Mouse (Mus musculus) intestine, embryonic 16.5 days (tissue): ENCODE measurements at regions not wholly inside any gene's neighbourhood (a gene's known extent, or its start where the extent isn't known, plus 50 kb on each side); places are given as distances from the start of the nearest gene placed in this dataset.

Source experiments
- ATAC-seq: fragments of 200-750 bp; cut with Nextera tagmentation; 2 replicates; pipeline ENCODE4 v1.8.0; 2017; ENCODE audit warnings: moderate TSS enrichment, moderate library complexity
- H3K27ac ChIP-seq: fragments of 300-500 bp; sonication (generic); 2 replicates; pipeline ENCODE4 v1.5.1; 2014; ENCODE audit warnings: mild to moderate bottlenecking, low read length
- H3K27me3 ChIP-seq: fragments of 300-500 bp; sonication (generic); replicated peaks from 2 replicates; pipeline ENCODE4 v1.6.1; 2014; ENCODE audit warnings: low read length, control low read depth, mixed read lengths; ENCODE audit not compliant: control insufficient read depth, insufficient read depth
- H3K36me3 ChIP-seq: fragments of 300-500 bp; sonication (generic); 2 replicates; pipeline ENCODE4 v1.6.1; 2014; ENCODE audit warnings: low read length, control low read depth; ENCODE audit not compliant: control insufficient read depth, insufficient read depth
- H3K4me1 ChIP-seq: fragments of 300-500 bp; sonication (generic); 2 replicates; pipeline ENCODE4 v1.6.1; 2014; ENCODE audit warnings: low read length, control low read depth, mixed read lengths; ENCODE audit not compliant: control insufficient read depth, insufficient read depth
- H3K4me2 ChIP-seq: fragments of 300-500 bp; sonication (generic); 2 replicates; pipeline ENCODE4 v1.6.1; 2014; ENCODE audit warnings: low read depth, low read length, control low read depth
- H3K4me3 ChIP-seq: fragments of 300-500 bp; sonication (generic); 2 replicates; pipeline ENCODE4 v1.5.1; 2014; ENCODE audit warnings: mild to moderate bottlenecking, low read length
- H3K9ac ChIP-seq: fragments of 300-500 bp; sonication (generic); 2 replicates; pipeline ENCODE4 v1.6.1; 2014; ENCODE audit warnings: low read depth, low read length
- H3K9me3 ChIP-seq: fragments of 300-500 bp; sonication (generic); 2 replicates; pipeline ENCODE4 v1.6.1; 2016; ENCODE audit warnings: low read length, control low read depth; ENCODE audit not compliant: control insufficient read depth
- WGBS: fragments of 180-500 bp; shearing (Covaris S2); extraction: QIAGEN DNeasy Blood & Tissue Kit; methylation state at CpG from one replicate; pipeline ENCODE4 v1.1.7; 2014; 5-methylcytosine and 5-hydroxymethylcytosine counted together

DNA sequence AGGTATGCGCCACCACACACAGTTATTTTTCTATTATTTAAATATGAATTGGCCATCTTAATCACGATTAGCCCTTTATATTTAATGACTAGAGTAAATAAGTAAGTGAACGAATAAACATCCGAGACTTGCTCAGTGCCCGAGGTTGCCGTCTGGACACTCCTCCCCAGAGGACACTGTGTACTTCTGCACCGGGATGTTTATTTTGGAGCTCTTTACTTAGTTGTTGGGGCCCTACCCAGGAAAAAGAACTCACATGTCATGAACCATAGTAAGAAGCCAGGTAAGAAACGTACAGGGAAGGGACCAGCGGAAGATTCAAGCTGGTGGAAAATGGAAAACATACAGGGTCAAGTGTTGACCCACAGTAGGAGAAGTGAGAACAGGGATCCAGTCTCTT, 89.0 kb downstream of the Akr1d1 start:
- H3K4me3 ChIP-seq = no peak overlapping the region
- H3K4me1 ChIP-seq = no peaks in the 10 kb centered on the region
- no peaks in the 10 kb centered on the region for H3K9me3 ChIP-seq
- no peaks in the 10 kb centered on the region for H3K27me3 ChIP-seq
- H3K27ac ChIP-seq = no peak overlapping the region
- no peak for ATAC-seq
- H3K36me3 ChIP-seq = no peaks in the 10 kb centered on the region
- no peak overlapping the region for H3K4me2 ChIP-seq
- no peak overlapping the region for H3K9ac ChIP-seq
- WGBS = 71% methylated on average over 9 of the region's 9 CpGs

DNA sequence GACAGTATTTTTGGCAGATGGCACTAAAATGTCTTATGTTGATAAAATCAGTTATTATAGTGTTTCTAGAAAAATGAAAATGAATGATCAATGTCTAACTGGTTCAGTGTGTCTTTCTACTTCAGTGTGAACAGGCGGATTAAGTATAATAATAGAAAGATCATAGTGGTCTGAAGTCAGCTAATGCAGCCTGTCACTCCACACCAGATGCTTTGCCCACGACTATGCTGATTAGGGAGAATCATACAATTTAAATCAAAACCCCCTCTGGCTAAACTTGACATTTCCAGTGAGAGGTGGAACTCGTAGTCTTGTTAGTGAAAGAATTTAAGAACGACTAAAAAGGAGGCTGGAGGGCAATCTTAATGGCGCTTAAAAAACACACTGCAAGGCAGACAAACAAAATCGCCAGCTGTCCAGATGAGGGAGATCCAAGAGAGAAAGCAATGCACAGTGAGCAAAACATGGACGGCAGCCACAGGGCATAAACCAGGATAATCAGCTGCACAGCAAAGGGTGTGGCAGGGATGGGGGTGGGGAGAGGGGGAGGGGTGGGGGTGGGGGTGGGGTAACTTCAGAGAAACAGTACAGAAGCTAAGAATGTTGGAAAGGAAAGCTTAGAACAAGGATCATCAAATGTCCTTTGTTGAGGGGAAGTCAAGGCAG, 91.5 kb downstream of the Akr1d1 start:
- no peaks in the 10 kb centered on the region for H3K4me1 ChIP-seq
- H3K27me3 ChIP-seq = no peaks in the 10 kb centered on the region
- no peak overlapping the region for H3K9ac ChIP-seq
- H3K36me3 ChIP-seq = no peaks in the 10 kb centered on the region
- no peak for ATAC-seq
- H3K4me3 ChIP-seq = no peak overlapping the region
- no peaks in the 10 kb centered on the region for H3K9me3 ChIP-seq
- H3K4me2 ChIP-seq = no peak overlapping the region
- H3K27ac ChIP-seq = no peak overlapping the region
- WGBS = 55% methylated on average over 7 of the region's 7 CpGs

DNA sequence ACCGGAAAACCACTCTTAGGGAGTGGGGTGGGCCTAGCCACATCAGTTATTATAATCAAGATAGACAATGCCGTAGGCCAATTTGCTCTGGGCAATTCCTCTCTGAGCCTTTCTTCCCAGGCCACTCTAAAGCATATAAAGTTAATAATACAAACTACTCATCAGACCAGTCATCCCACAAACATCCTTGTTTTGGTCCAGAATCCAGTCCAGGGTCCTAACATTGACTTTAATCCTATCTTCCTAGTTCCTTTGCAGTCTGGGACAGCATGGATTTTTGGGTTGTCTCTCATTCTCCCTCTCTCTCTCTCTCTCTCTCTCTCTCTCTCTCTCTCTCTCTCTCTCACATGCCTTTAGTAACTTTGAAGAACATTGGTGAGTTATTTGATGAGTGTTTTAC, 92.3 kb downstream of the Akr1d1 start:
- no peak for ATAC-seq
- H3K27ac ChIP-seq = no peak overlapping the region
- no peak overlapping the region for H3K9ac ChIP-seq
- H3K27me3 ChIP-seq = no peaks in the 10 kb centered on the region
- WGBS = 82% methylated on average over 2 of the region's 2 CpGs
- no peak overlapping the region for H3K4me3 ChIP-seq
- no peaks in the 10 kb centered on the region for H3K9me3 ChIP-seq
- no peak overlapping the region for H3K4me2 ChIP-seq
- H3K36me3 ChIP-seq = no peaks in the 10 kb centered on the region
- no peaks in the 10 kb centered on the region for H3K4me1 ChIP-seq

- Histone ChIP-seq H3K9ac (no peak overlapping the region), H3K36me3 (no peaks in the 10 kb centered on the region), H3K9me3 (no peaks in the 10 kb centered on the region), H3K4me3 (no peak overlapping the region), H3K4me1 (no peaks in the 10 kb centered on the region), H3K4me2 (no peak overlapping the region), H3K27ac (no peak overlapping the region), H3K27me3 (no peaks in the 10 kb centered on the region)
- 62% methylated on average over 5 of the region's 5 CpGs for WGBS
- ATAC-seq = no peak
Observed at GRCm38 (mm10) chr6:37627206-37627605, 97.2 kb downstream of the Akr1d1 start.

DNA sequence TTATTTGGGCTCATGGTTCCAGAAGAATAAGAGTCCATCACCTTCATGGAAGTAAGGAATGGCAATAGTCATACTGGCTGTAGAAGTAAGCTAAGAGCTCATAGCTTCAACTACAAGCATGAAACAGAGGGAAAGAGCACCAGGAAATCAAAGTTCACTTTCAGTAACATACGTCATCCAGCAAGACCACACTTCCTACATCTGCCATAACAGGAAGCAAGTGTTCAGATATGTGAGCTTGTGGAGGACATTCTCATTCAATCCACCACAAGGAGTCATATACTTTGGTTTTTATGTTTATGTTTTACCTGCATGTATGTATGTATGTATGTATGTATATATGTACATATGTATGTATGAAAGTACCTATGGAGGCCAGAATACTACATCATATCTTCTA, 104.0 kb downstream of the Akr1d1 start:
- 74% methylated on average over 1 of the region's 1 CpGs for WGBS

GRCm38 (mm10) chr6:37642066-37642465, 112.1 kb downstream of the Akr1d1 start:
- Histone ChIP-seq H3K9me3 (no peaks in the 10 kb centered on the region), H3K4me3 (no peak overlapping the region), H3K27ac (no peak overlapping the region), H3K36me3 (no peaks in the 10 kb centered on the region), H3K4me1 (0 out of 2 replicates have a peak, but pooled peaks cover 2% of the 10 kb centered on the region), H3K9ac (no peak overlapping the region), H3K4me2 (no peak overlapping the region), H3K27me3 (no peaks in the 10 kb centered on the region)
- 44% methylated on average over 4 of the region's 4 CpGs for WGBS
- ATAC-seq = no peak

More for the DNA sequence above, 104.0 kb downstream of the Akr1d1 start:
- H3K4me2 ChIP-seq = no peak overlapping the region
- H3K4me3 ChIP-seq = no peak overlapping the region
- no peak for ATAC-seq
- no peaks in the 10 kb centered on the region for H3K36me3 ChIP-seq
- H3K27me3 ChIP-seq = no peaks in the 10 kb centered on the region
- no peak overlapping the region for H3K9ac ChIP-seq
- H3K9me3 ChIP-seq = no peaks in the 10 kb centered on the region
- H3K27ac ChIP-seq = no peak overlapping the region
- H3K4me1 ChIP-seq = no peaks in the 10 kb centered on the region

DNA sequence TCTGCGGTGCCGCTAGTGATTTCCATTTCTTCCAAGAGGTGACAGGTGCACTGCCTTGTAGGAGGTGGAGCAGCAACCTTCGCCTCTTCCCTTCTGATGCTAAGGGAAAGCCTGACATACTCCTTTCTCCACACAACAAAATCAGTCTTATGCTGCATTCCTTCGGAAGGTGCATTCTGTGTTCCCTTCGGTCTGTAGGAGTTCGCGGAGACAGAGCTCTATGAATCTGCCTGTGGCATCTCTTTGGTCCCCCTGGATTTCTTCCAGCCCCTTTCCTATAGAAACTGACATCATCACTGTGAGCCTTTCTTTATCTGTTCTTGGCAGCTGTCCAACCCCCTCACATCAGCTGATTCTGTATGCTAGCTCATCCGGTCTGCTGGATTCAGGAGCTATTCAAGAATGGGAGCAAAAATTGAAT, 112.7 kb downstream of the Akr1d1 start:
- H3K4me2 ChIP-seq = no peak overlapping the region
- H3K9ac ChIP-seq = no peak overlapping the region
- H3K4me1 ChIP-seq = 0 out of 2 replicates have a peak, but pooled peaks cover 2% of the 10 kb centered on the region
- no peak overlapping the region for H3K4me3 ChIP-seq
- 49% methylated on average over 8 of the region's 8 CpGs for WGBS
- peak; percentile 63 for ATAC-seq
- no peak overlapping the region for H3K27ac ChIP-seq
- no peaks in the 10 kb centered on the region for H3K27me3 ChIP-seq
- no peaks in the 10 kb centered on the region for H3K36me3 ChIP-seq
- H3K9me3 ChIP-seq = no peaks in the 10 kb centered on the region

GRCm38 (mm10) chr6:37643176-37643575, 113.2 kb downstream of the Akr1d1 start:
- no peak for ATAC-seq
- Histone ChIP-seq H3K4me3 (no peak overlapping the region), H3K27ac (no peak overlapping the region), H3K9me3 (no peaks in the 10 kb centered on the region), H3K4me2 (no peak overlapping the region), H3K9ac (no peak overlapping the region), H3K27me3 (no peaks in the 10 kb centered on the region), H3K36me3 (no peaks in the 10 kb centered on the region), H3K4me1 (0 out of 2 replicates have a peak, but pooled peaks cover 2% of the 10 kb centered on the region)
- WGBS = 48% methylated on average over 4 of the region's 4 CpGs

DNA sequence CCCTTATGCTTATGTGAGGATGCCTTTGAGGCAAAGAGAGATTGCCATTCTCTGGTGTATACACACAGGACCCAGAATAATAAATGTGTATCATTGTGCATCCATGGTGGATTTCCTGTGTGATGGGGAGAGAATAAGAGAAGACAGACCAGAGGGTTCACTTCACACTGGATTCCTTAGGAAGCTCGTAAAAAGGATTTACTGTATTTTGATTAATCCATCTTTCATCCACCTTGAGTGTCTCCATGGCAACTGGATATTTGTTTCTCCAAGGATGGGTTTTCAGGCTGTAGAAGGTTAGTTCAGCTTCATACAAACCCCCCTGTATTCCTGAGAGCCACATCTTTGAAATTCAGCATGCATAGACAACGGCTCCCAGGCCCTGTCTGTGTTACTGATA, 113.7 kb downstream of the Akr1d1 start:
- Histone ChIP-seq H3K27me3 (no peaks in the 10 kb centered on the region), H3K4me2 (no peak overlapping the region), H3K9me3 (no peaks in the 10 kb centered on the region), H3K4me1 (0 out of 2 replicates have a peak, but pooled peaks cover 2% of the 10 kb centered on the region), H3K9ac (no peak overlapping the region), H3K4me3 (no peak overlapping the region), H3K36me3 (no peaks in the 10 kb centered on the region), H3K27ac (no peak overlapping the region)
- ATAC-seq = no peak
- 53% methylated on average over 2 of the region's 2 CpGs for WGBS

DNA sequence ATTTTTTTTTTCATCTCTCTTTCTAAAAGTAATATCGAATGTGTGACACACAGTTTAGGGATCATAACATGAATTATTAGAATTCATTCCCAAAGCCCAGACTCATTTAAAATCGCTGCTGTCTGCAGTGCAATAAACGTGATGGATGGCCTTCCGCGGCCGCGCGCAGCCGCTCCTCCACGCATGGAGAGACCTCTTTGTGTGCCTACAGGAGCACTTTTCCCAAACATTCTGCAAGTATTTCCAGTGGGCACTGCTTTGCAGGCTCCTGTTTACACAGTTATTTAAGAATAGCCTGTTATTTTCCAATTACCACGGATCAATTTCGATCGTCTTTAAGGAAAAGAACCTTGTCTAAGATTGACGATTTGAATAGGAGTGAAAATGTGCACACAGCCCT, 115.6 kb downstream of the Akr1d1 start:
- no peak overlapping the region for H3K27ac ChIP-seq
- no peaks in the 10 kb centered on the region for H3K9me3 ChIP-seq
- H3K9ac ChIP-seq = no peak overlapping the region
- 0 out of 2 replicates have a peak, but pooled peaks cover 2% of the 10 kb centered on the region for H3K4me1 ChIP-seq
- WGBS = 26% methylated on average over 14 of the region's 14 CpGs
- H3K27me3 ChIP-seq = no peaks in the 10 kb centered on the region
- no peaks in the 10 kb centered on the region for H3K36me3 ChIP-seq
- H3K4me3 ChIP-seq = peak overlapping the region; percentile 3
- peak overlapping the region; percentile 36 for H3K4me2 ChIP-seq
- no peak for ATAC-seq
